Mouse (Mus musculus) heart, postnatal 10 days (tissue): ENCODE data around the gene Uqcrh. TPM values are rescaled to one million over a fixed set of nuclear protein-coding genes. Genes with fewer than 3 reads are reported as not detected.
A peak's percentile ranks its signal among the peaks of the same experiment; 100 is the strongest.

Source experiments
- DNase-seq, 2 experiments: peaks; one replicate each; pipeline ENCODE4 v3.0.0; 2021
- intact Hi-C: fragments of 180-260 bp; cut with DNase I; formaldehyde crosslinking; loops from one replicate; pipeline ENCODE4 v1.15.1; 2025
- total RNA-seq, 2 experiments: library from RNA; stranded (reverse); gene quantifications; 2 replicates each; pipeline ENCODE4 v1.2.3; 2021

Gene Uqcrh
- total RNA-seq, 2 experiments from 2014 or later, result 1,784 to 1,838 TPM

DNA sequence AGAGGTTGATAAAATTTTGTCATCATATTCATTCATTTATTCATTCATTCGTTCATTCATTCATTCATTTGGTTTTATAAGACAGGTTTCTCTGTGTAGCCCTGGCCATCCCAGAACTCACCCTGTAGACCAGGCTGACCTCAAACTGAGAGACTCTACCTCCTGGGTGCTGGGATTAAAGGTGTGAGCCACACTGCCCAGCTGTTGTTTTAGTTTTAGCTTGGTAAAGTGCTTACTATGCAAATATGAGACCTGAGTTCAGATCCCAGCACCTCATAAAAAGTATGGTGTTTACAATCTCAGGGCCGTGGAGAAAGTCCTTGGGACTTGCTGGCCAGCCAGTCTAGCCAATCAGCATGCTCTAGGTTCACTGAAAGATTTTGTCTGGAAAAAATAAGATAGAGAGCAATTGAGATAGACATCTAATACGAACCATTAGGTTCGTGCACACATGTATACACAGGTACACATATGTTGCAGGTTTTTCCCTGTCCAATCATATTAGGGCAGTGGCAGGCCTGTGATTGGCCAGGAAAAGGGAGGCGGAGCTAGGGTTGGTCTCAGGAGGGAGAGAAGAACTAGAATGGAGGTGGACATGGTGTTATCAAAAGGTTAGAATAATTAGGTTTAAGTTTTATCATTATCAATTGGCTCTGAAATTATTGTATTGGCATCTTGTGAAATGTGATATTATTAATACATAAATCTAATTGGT, 15.7 kb downstream of the Uqcrh start:
- intact Hi-C loops, result no loop called here
- DNase-seq, result no peak

DNA sequence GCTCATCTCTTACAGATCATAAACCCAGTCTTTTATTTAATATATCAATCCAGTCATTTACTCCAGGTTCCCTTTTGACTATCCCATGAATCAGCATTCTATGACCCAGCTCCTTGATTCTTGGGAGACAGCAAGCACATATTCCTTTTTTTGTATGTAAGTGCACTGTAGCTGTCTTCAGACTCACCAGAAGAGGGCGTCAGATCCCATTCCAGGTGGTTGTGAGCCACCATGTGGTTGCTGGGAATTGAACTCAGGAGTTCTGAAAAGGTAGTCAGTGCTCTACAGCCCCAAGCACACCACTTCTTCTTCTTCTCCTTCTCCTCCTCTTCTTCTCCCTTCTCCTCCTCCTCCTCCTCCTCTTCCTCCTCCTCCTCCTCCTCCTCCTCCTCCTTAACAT, 17.3 kb downstream of the Uqcrh start:
- intact Hi-C loops, result no loop called here
- no peak for DNase-seq

DNA sequence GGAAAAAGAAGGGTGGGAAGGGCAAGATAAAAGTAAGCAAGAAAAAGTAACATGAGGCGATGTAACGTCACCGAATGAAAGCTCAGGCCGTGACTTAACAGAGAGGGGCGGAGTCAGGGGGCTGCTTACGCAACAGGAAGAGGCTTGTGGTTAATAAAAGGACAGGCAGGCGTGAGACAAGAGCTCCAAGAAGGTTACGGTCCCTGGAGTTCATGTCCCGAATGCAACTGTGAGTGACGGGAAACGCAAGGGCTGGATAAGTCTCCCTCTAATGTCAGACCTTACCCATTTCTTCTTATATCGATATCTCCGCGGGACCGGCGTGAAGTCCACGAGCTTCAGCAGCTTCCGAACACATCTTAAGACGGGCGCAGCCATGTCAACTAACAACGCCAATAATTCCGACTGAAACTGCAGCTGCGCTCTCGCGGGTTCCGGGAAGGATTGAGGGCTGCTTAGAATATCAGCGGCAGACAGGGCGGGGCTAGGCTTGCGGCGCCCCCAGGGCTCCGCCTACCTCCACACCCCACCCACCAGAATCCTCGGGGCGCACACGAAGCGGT, 21.4 kb downstream of the Uqcrh start, which contains the start of gene Nsun4:
Gene Nsun4, minus strand, starts transcription at position 478 of the 563 bp plus-strand sequence.
- intact Hi-C loops, result loop anchor here (2.0 to 5.0 kb wide), 2 partner anchors 21 to 151 kb away; partner anchors contain the start of genes Lrrc41 and Uqcrh
- DNase-seq, result peak; percentile 92 to 94

DNA sequence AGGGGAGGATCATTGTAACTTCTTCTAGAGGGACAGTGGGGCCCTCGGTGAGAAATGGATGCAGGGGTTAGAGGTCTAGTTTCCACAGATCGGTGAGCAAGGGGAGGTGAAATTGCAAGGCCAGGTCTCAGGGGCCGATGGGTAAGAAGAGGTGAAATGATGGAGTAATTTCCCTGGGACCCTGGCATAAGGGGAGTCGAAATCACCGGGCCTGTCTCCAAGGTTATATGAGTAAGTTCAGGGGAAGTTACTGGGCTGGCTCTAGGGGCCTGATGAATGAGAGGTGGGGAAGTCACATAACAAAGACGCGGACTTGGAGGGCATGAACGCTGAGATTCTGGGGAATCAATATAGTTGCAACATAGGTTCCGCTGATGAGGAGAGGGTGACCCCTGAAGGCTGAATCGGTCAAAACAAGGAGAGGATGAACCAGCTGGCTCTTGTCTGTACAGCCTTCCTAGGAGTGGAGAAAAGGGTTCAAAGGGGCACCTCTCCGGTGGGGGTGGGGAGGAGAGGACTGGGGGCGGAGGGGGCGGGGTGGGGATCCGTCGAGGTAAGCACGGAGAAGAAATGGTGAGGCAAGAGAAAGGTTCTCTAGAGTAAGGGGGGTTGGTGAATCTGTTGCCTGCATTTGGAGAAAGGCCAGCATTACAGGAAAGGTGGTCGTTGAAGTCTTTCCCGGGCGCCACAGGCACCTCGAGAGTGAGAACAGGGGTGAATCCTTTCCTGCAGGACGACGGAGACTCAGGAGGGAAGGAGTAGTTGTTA, 22.2 kb downstream of the Uqcrh start:
- intact Hi-C loops, result loop anchor here (2.0 to 5.0 kb wide), 2 partner anchors 22 to 150 kb away; partner anchors contain the start of genes Lrrc41 and Uqcrh
- DNase-seq, result peak; percentile 51 to 52

DNA sequence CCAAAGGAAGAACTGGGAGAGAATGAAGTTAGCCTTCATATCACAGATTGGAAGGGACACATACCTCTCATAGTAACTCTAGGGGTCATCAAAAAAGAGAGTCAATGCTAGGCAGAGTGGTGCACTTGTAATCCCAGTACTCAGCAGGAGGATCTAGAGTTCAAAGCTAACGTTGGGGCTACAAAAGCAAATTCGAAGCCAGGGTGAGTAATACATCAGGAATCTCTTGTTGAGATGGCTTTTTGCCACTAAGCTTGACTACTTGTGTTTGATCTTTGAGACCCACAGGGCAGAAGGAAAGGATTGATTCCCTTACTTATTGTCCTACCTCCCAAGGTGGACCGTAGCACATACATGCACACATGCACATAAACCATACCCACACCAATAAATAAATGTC, 25.7 kb downstream of the Uqcrh start:
- intact Hi-C loops, result no loop called here
- DNase-seq, result no peak

DNA sequence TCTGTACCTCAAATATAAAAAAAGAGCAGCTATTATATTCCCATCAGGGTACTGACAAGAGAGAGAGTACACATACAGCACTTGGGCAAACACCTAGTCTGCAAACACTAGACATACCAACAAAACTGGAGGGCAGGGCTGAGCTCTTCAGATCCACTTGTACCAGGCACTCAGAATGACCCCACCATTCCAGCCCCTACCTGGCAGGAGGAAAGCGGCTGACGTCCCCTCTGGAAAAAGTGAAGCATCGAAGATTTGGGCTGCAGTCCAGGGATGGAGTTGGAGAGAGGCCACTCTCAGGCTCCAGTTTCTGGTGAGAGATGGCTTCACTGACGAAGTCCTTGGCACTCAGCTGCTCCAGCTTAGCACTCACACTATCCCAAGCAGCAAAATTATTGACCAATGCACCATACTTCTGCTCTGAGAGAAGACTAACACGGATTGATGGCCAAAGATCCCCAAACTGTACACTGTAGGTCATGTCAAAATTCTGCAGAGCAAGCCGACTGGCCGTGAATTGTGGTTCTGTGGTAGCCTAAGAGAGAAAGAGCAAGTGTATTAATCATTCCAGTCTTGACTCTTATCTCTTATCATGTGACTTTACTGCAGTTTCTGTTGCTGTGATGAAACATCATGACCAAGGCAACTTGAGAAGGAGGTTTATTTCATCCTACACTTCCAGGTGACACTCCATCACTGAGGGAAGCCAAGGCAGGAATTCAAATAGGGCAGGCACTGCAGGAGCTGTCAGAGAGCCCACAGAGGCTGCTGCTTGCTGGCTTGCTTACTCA, 26.5 kb downstream of the Uqcrh start:
- DNase-seq, result peak; percentile 24 to 41
- intact Hi-C loops, result no loop called here

DNA sequence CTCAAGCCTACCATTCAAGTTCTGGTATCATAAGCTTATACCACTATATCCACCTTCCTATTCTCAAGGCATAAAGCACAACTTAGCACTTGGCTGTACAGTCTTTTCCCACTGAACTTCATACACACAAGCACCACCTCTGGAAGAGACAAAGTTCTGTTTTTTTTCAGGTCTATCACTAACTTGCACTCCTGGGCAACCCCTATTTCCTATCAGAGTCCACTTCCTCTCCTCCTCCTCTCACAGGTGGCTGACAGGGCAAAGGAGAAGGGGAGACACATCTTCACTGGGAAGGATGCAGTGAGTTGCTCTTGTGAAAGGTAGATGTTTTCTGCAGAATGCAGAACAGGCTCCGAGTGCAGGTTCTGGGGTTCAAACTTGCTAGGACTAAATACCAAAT, 27.2 kb downstream of the Uqcrh start:
- DNase-seq, result no peak
- intact Hi-C loops, result no loop called here

DNA sequence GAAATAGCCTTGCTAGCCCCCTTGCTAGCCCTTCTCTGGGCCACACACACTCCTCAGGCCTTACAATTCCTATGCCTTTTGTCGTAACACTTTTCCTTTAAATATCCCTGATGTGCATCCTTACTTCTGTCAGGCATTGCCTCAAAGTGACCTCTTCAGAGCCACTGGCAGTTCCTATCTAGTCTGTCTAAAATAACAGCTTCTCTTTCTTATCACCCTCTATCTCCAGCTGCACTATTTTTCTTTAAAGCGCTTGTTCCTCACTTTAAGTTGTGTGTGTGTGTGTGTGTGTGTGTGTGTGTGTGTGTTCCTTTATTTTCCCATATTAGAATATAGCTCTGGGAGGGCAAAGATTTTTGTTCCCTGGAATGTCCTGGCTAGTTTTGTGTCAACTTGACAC, 28.3 kb downstream of the Uqcrh start:
- intact Hi-C loops, result no loop called here
- no peak for DNase-seq

DNA sequence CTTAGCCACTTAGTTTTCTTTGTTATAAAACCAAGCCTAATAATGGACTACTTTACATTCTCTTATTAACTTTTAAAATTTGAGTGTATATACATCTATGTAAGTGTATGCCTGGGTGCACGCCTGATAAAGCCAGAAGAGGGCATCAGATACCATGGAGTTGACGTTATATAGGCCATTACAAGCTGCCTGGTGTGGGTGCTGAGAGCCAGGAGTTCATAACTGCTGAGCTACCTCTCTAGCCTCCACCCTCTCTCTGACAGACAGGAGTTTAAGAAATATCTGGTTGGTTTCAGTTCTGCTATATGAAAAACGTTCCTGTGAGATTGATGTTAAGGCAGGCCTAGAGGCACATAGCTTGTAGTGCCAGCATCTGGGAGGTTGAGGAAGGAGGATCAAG, 32.7 kb downstream of the Uqcrh start:
- intact Hi-C loops, result no loop called here
- no peak for DNase-seq

DNA sequence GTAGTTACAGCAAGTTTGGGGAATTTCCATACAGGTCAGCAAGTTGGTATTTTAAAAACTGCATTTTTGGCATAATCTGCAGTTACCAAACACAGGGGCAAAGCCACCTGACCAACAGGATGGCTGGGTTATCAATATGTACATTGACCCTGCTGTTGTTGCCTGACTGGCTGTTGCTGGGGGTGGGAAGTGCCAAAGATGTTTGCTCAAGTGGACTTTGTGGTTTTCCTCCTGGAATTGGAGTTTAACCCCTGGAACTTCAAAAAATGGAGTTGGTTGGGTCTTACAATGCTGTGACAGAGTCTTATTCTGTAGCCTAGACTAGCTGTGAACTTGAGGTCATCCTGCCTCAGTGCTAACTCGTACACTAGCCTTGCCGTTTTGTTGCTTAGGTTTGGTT, 34.4 kb downstream of the Uqcrh start:
- no peak for DNase-seq
- intact Hi-C loops, result no loop called here

DNA sequence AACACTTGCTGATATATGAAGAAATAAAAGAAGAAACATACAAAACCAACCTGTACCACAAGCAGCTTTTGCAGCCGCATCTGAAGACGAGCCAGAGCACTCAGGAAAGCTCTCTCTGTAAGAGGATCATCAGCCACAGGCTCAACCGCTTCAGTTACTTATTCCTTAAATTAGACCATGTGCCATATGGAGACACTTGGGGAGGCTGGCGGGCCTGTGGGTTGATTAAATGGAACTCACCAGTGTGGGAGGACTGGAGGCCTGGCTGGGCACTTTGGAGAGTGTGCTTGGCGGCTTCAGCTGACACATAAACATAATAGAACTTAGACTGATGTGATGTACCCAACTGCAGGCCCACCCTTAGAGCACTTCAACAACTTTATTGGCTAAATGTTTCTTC, 41.5 kb downstream of the Uqcrh start:
- intact Hi-C loops, result no loop called here

DNA sequence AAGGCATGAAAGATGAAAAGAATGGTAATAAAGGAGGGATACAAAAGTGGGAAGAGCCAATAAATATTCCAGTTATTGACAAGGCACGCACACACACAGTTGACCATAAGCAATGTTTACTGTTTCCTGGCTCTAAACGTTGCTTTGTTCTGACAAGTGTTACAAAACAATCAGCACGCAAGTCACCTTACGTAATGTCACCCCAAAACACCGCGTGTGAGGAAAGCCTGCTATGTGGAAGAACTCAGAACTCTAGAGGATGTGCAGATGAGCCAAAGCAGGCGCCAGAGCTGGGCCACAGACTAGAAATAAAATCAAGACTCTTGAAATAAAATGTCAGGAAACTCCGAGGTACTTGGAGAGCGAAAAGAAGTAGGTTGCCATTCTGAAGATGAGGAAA, 42.0 kb downstream of the Uqcrh start:
- intact Hi-C loops, result no loop called here

More for the DNA sequence above, 41.5 kb downstream of the Uqcrh start:
- no peak for DNase-seq

DNA sequence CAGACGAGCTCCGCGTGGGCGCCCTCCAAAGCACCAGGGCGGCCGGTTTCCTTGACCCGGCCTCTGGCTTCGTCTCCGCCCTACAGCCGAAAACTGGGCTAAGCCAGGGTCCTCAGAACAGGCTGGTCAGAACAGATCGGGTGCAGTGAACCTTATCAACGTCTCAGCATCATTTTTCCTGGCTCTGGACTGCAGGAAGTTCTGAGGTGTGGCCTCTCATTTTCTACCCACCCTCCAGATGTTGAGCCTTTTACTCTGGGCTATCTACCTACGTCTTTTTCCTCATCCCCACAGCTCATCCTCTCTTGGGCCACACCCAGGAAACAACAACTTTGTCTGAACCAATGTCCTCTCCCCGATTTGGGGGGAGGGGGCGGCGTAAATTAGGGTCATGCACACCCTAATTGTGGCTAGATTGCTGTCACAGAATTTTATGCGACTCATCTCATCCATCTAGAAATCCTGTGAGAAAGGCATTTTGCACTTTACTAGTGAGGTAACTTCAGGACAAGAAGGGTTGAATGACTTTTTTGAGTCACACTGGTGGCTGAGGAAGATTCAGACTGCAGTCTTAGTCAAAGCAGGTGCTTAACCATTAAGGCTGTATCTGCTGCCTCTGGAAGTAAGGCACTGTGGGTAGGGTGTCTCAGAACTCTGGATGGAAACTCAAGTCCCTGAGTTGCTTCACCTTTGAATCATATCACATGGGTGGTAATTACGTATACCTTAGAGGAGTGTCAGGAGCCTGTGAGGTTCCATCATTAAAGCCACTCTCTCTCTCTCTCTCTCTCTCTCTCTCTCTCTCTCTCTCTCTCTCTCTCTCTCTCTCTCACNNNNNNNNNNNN, 56.7 kb downstream of the Uqcrh start, which contains the start of gene Faah:
Gene Faah, minus strand, starts transcription at position 25 of the 845 bp plus-strand sequence.
- no peak for DNase-seq
- intact Hi-C loops, result no loop called here

More for the DNA sequence above, 42.0 kb downstream of the Uqcrh start:
- no peak for DNase-seq

DNA sequence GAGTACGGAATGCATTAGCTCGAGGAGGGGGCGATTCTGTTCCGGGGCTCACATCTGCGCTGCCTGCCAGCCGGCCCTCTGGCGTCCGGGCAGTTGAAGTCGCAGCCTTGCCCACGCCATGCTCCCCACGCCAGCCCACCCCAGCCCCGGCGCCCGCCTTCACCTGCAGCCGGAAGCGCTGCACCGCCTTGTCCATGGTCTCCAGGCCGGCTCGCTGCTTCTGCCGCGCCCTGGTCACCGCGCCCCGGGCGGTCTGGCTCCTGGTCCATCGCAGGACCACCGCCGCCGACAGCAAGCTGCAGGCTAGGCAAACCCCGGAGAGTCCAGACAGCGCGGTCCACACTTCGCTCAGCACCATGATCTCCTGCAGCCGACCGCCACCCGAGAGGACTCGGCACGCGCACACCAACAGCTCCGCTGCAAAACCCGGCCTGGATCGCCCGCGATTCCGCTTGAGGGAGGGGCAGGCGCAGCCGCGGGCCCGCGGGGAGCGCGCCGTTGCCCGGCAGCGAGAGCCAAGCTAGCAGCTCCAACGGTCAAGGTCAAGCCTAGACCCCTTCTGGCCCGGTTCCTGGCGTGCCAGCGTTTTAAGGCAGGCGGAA, 57.5 kb downstream of the Uqcrh start:
- intact Hi-C loops, result no loop called here
- DNase-seq, result peak; percentile 73 to 75

Other genes starting within 250 kb of the Uqcrh start
- 1 to 10 TPM; 6.1 to 7.0 TPM for gene Mob3c, start 247.0 kb downstream of the Uqcrh start, total RNA-seq
- gene Mknk1, start 235.9 kb downstream of the Uqcrh start, total RNA-seq, result 10 to 100 TPM; 26.2 to 30.2 TPM
- gene Kncn, start 190.7 kb downstream of the Uqcrh start, total RNA-seq, result not detected
- gene 6430628N08Rik, start 184.4 kb downstream of the Uqcrh start, total RNA-seq, result not detected
- gene Dmbx1, start 135.1 kb downstream of the Uqcrh start, total RNA-seq, result not detected
- under 1 TPM; 0.60 to 0.94 TPM for gene Faah, start 57.1 kb downstream of the Uqcrh start, total RNA-seq
- gene Nsun4, start 21.2 kb downstream of the Uqcrh start, total RNA-seq, result 10 to 100 TPM; 23.5 to 24.8 TPM
- 10 to 100 TPM; 33.2 to 39.7 TPM for gene Lrrc41, start 198 bp upstream of the Uqcrh start, total RNA-seq
- gene Rad54l, start 48.6 kb upstream of the Uqcrh start, total RNA-seq, result 1 to 10 TPM; 3.7 TPM
- gene Pomgnt1, start 48.8 kb upstream of the Uqcrh start, total RNA-seq, result 10 to 100 TPM; 78.4 to 81.9 TPM
- gene Lurap1, start 76.3 kb upstream of the Uqcrh start, total RNA-seq, result 1 to 10 TPM; 4.6 to 5.1 TPM
- gene Tspan1, start 92.5 kb upstream of the Uqcrh start, total RNA-seq, result under 1 TPM in 1 of 2 experiments, not detected in 1; 0.14 TPM
- not detected for gene 1700042G07Rik, start 98.3 kb upstream of the Uqcrh start, total RNA-seq
- under 1 TPM in 1 of 2 experiments, not detected in 1; 0.96 TPM for gene Gm49337, start 98.3 kb upstream of the Uqcrh start, total RNA-seq
- 10 to 100 TPM; 20.6 to 29.3 TPM for gene Pik3r3, start 146.5 kb upstream of the Uqcrh start, total RNA-seq